Mouse (Mus musculus) erythroblast, embryonic 14.5 days (primary cell): ENCODE data around the gene Sde2.

Source experiments
- GATA1 ChIP-seq: IDR thresholded peaks from 2 replicates; pipeline ENCODE4 v1.6.1; 2012; ENCODE audit warnings: low read length, inconsistent platforms, mixed read lengths
- TAL1 ChIP-seq: IDR thresholded peaks from 3 replicates; pipeline ENCODE4 v1.6.1; 2012; ENCODE audit warnings: low read length, inconsistent platforms, mixed read lengths

DNA sequence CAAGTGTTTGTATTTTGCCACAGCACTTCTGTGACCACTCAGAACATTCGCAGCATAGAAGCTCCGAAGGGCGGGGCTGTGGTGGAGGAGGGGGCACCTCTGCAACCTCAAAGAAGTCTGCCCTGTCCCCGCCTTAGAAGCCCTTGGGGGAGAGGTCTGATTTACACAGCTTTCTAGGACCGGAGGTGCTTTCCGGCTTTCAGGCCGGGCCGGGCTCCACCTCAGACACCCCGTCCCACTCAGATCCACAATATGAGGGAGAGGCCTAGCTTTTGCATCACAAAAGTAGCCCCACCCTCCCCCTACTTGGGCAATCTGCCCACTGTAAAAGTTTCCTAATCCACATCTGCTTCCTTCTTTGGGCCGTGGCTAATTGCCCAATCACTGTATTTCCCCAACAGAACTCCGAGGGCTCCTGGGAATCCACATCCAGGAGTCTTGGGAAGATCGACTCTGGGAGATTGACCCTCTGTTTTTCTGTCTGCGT, 37.7 kb downstream of the Sde2 start:
- TF ChIP-seq GATA1, result no peak
- no peak for TF ChIP-seq TAL1
